Mouse (Mus musculus) limb, embryonic 13.5 days (tissue): ENCODE results near the gene Dysf. TPM values are rescaled to one million over a fixed set of nuclear protein-coding genes. Genes with fewer than 3 reads are reported as not detected.
"Not testable (repeated sequence)": the region's sequence is repeated elsewhere in the genome, so short reads cannot be mapped to it uniquely, and the experiment has no call there.

Experiments used
- ATAC-seq: fragments of 200-750 bp; cut with Nextera tagmentation; 2 replicates; pipeline ENCODE4 v1.8.0; 2017; ENCODE audit warnings: low read depth, moderate number of reproducible peaks, moderate TSS enrichment; ENCODE audit not compliant: low FRiP score
- H3K27ac ChIP-seq: fragments of 300-500 bp; sonication (generic); 2 replicates; pipeline ENCODE4 v1.5.1; 2015; ENCODE audit warnings: inconsistent platforms, mild to moderate bottlenecking, moderate library complexity
- H3K27me3 ChIP-seq: fragments of 300-500 bp; sonication (generic); 2 replicates; pipeline ENCODE4 v1.6.1; 2015; ENCODE audit warnings: mild to moderate bottlenecking, inconsistent platforms
- H3K36me3 ChIP-seq: fragments of 300-500 bp; sonication (generic); 2 replicates; pipeline ENCODE4 v1.6.1; 2015; ENCODE audit warnings: inconsistent platforms, mild to moderate bottlenecking, moderate library complexity
- H3K4me1 ChIP-seq: fragments of 300-500 bp; sonication (generic); 2 replicates; pipeline ENCODE4 v1.6.1; 2015; ENCODE audit warnings: inconsistent platforms
- H3K4me2 ChIP-seq: fragments of 300-500 bp; sonication (generic); replicated peaks from 2 replicates; pipeline ENCODE4 v1.6.1; 2015; ENCODE audit warnings: inconsistent platforms, mild to moderate bottlenecking, moderate library complexity
- H3K4me3 ChIP-seq: fragments of 300-500 bp; sonication (generic); 2 replicates; pipeline ENCODE4 v1.5.1; 2015; ENCODE audit warnings: moderate library complexity, mild to moderate bottlenecking, inconsistent platforms
- H3K9ac ChIP-seq: fragments of 300-500 bp; sonication (generic); 2 replicates; pipeline ENCODE4 v1.6.1; 2015; ENCODE audit warnings: mild to moderate bottlenecking, inconsistent platforms
- H3K9me3 ChIP-seq: fragments of 300-500 bp; sonication (generic); 2 replicates; pipeline ENCODE4 v1.6.1; 2016; ENCODE audit warnings: inconsistent platforms
- WGBS: fragments of 180-500 bp; shearing (Covaris S2); methylation state at CpG from one replicate; pipeline ENCODE4 v1.1.7; 2015; 5-methylcytosine and 5-hydroxymethylcytosine counted together
- polyA plus RNA-seq: library from polyadenylated mRNA; unstranded; fragments of >200 nt; fragmentation: Nextera tagmentation; extraction: Ambion mirVana; gene quantifications from 2 replicates; pipeline ENCODE4 v1.2.1, GENCODE M21; 2015

The Dysf gene
- polyA plus RNA-seq, 1 experiment from 2014 or later: 10.2 TPM

DNA sequence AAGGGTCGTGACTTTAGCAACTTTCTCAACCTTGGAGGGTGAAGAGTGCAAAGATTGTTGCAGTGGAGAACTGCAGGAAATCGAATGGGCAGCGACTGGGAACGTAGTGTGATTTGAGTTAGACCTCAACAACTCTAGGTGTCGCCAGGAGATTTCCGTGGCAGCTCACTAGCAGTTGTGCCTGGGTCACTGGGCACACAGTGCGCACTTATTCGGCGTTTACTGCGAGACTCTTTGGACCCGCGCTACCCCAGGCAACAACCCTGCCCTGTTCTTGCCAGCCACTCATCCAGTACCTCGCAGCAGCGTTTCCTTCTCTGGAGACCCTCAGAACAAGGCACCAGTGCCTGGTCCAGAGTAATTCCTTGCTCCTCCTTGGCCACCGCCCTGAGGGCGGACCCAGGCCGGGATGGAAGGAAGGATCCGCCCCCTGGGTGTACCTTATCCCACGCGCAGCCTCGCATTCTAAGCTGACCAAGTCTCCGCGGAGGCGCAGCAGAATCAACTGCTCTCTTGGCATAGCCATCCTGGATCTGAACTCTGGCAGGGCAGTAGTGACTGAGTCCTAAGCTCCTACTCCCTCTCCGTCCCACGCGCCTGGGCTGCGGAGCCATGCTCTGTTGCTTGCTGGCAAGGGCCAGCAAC, 10.6 kb downstream of the Dysf start:
- H3K27ac ChIP-seq: no peak overlapping the region
- H3K27me3 ChIP-seq: peaks cover 27% of the 10 kb centered on the region
- ATAC-seq: peak; percentile 51; the same call in 1 of the 2 replicates
- H3K4me3 ChIP-seq: peak overlapping the region; percentile 46
- H3K4me1 ChIP-seq: peaks cover 7% of the 10 kb centered on the region
- peak overlapping the region; percentile 80 for H3K4me2 ChIP-seq
- H3K36me3 ChIP-seq: no peaks in the 10 kb centered on the region
- WGBS: 4% methylated on average over 28 of the region's 28 CpGs
- peak overlapping the region; percentile 62 for H3K9ac ChIP-seq
- H3K9me3 ChIP-seq: no peaks in the 10 kb centered on the region

GRCm38 (mm10) chr6:84020002-84020401, 11.6 kb downstream of the Dysf start:
- Histone ChIP-seq H3K9me3 (no peaks in the 10 kb centered on the region), H3K9ac (no peak overlapping the region), H3K4me2 (peak overlapping the region; percentile 80), H3K27me3 (peaks cover 27% of the 10 kb centered on the region), H3K4me1 (peaks cover 7% of the 10 kb centered on the region), H3K36me3 (no peaks in the 10 kb centered on the region), H3K4me3 (peak overlapping the region; percentile 46; the same call in 1 of the 2 replicates), H3K27ac (no peak overlapping the region)
- no peak for ATAC-seq
- 76% methylated on average over 4 of the region's 4 CpGs for WGBS

DNA sequence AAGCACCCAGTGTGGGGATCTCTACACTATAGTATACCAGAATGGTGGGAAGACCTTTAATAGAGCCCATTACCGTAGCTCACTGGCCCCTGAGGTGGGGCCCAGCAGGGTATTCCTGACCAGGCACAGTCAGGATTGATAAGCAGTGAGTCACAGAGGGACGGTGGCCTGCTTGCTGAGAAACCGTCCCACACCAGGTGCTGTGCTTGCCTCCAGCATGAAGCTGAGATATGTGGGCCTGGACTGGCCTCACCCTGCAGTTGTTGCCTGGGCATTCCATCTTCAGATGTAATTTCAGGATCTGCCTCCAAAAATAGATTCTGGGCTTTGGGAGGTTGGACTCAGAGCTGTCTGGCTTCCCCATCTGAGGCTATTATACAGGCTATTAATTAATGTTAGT, 13.6 kb downstream of the Dysf start:
- no peak overlapping the region for H3K9ac ChIP-seq
- ATAC-seq: peak; percentile 66
- no peak overlapping the region for H3K4me3 ChIP-seq
- no peak overlapping the region for H3K27ac ChIP-seq
- peaks cover 7% of the 10 kb centered on the region for H3K4me1 ChIP-seq
- 72% methylated on average over 3 of the region's 3 CpGs for WGBS
- peaks cover 27% of the 10 kb centered on the region for H3K27me3 ChIP-seq
- no peak overlapping the region for H3K4me2 ChIP-seq
- no peaks in the 10 kb centered on the region for H3K9me3 ChIP-seq
- no peaks in the 10 kb centered on the region for H3K36me3 ChIP-seq

DNA sequence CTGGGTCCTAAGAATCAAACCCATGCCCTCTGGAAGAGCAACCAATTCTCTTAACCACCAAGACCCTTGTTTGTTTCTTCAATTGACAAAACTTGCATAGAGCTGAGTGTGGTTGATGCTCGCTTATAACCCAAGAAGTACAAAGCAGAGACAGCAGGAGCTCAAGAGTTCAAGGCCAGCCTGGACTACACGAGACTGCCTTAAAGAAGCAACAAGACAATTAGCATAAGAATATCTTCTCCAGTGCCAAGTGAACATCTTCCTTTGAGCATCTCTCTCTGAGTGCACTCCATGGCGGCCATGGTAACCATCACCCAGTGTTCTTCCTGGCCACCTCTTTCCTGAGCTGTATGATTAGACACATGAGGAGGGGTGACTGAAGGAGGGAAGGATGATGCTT, 17.2 kb downstream of the Dysf start:
- H3K9ac ChIP-seq: no peak overlapping the region
- H3K27me3 ChIP-seq: peaks cover 5% of the 10 kb centered on the region; the same call in 1 of the 2 replicates
- no peak overlapping the region for H3K4me2 ChIP-seq
- no peaks in the 10 kb centered on the region for H3K36me3 ChIP-seq
- H3K27ac ChIP-seq: no peak overlapping the region
- H3K9me3 ChIP-seq: no peaks in the 10 kb centered on the region
- WGBS: 77% methylated on average over 3 of the region's 3 CpGs
- ATAC-seq: no peak
- no peak overlapping the region for H3K4me3 ChIP-seq
- H3K4me1 ChIP-seq: no peaks in the 10 kb centered on the region

DNA sequence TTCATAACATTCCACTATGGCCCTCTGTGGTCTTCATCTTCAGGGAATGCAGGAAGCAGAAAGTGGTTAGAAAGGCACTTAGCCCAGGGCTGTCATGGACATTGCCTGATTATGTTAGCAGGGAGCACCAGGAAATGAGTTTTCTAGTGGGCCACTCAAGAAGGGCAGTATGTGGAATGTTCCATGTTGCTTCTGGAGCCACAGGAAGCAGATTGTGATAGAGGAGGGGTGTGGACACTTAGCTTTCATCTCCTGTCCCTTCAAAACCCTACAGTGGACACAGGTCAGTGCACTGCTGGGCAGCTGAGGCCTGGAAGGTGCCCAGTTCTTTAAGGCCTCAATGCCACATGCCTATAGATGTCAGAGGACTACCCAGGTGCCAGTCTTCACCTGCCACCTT, 20.4 kb downstream of the Dysf start:
- Histone ChIP-seq H3K4me3 (no peak overlapping the region), H3K9me3 (no peaks in the 10 kb centered on the region), H3K9ac (no peak overlapping the region), H3K36me3 (no peaks in the 10 kb centered on the region), H3K4me2 (no peak overlapping the region), H3K27ac (no peak overlapping the region), H3K27me3 (no peaks in the 10 kb centered on the region), H3K4me1 (no peaks in the 10 kb centered on the region)
- no peak for ATAC-seq

DNA sequence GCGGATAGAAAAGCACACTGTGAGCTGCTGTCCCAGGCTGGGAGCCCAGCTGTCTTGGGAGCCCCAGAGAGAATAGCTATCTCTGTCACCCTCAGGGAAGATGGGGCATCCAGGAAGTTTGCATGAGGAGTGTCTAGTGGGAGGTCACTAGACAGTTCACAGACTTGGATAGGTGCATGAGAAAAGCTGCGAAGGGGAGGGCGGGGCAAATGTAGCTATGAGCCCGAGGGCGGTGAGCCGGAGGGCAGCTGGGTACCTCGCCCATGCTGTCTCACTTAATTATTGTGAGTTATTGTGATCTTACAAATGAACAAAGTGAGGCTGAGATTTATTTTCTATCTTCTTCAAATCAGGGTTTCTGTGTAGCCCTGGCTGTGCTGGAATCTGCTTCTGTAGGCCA, 21.4 kb downstream of the Dysf start:
- Histone ChIP-seq H3K36me3 (no peaks in the 10 kb centered on the region), H3K9me3 (no peaks in the 10 kb centered on the region), H3K27me3 (no peaks in the 10 kb centered on the region), H3K4me2 (no peak overlapping the region), H3K27ac (no peak overlapping the region), H3K9ac (no peak overlapping the region), H3K4me1 (no peaks in the 10 kb centered on the region), H3K4me3 (no peak overlapping the region)
- no peak for ATAC-seq
- 91% methylated on average over 7 of the region's 7 CpGs for WGBS

DNA sequence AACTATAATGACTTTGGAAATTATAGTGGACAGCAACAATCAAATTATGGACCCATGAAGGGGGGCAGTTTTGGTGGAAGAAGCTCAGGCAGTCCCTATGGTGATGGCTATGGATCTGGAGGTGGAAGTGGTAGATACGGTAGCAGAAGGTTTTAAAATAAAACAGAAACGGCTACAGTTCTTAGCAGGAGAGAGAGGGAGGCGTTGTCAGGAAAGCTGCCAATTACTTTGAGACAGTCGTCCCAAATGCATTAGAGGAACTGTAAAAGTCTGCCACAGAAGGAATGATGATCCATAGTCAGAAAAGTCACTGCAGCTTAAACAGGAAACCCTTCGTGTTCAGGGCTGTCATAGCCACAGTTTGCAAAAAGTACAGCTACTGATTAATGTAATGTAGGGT, 24.1 kb downstream of the Dysf start:
- WGBS: 55% methylated on average over 5 of the region's 5 CpGs
- not testable (repeated sequence) for H3K4me1 ChIP-seq, H3K9me3 ChIP-seq, H3K9ac ChIP-seq, H3K27me3 ChIP-seq, ATAC-seq, H3K36me3 ChIP-seq, H3K4me2 ChIP-seq, H3K27ac ChIP-seq, H3K4me3 ChIP-seq

- WGBS: 63% methylated on average over 6 of the region's 6 CpGs
These were observed 35.0 kb downstream of the Dysf start for GRCm38 (mm10) chr6:84043251-84043940.

GRCm38 (mm10) chr6:84044679-84045078, 36.3 kb downstream of the Dysf start:
- ATAC-seq: no peak
- 79% methylated on average over 3 of the region's 3 CpGs for WGBS

More at GRCm38 (mm10) chr6:84043251-84043940, 35.0 kb downstream of the Dysf start:
- Histone ChIP-seq H3K4me2 (no peak overlapping the region), H3K4me1 (no peaks in the 10 kb centered on the region), H3K27ac (no peak overlapping the region), H3K27me3 (no peaks in the 10 kb centered on the region), H3K9me3 (no peaks in the 10 kb centered on the region), H3K4me3 (no peak overlapping the region), H3K9ac (no peak overlapping the region), H3K36me3 (no peaks in the 10 kb centered on the region)
- no peak for ATAC-seq

GRCm38 (mm10) chr6:84048856-84049255, 40.5 kb downstream of the Dysf start:
- no peaks in the 10 kb centered on the region; the same call in 1 of the 2 replicates for H3K4me1 ChIP-seq
- H3K9ac ChIP-seq: no peak overlapping the region
- no peaks in the 10 kb centered on the region for H3K9me3 ChIP-seq
- H3K4me2 ChIP-seq: no peak overlapping the region
- no peaks in the 10 kb centered on the region for H3K36me3 ChIP-seq
- H3K27me3 ChIP-seq: no peaks in the 10 kb centered on the region
- H3K4me3 ChIP-seq: no peak overlapping the region
- 65% methylated on average over 2 of the region's 2 CpGs for WGBS
- H3K27ac ChIP-seq: no peak overlapping the region
- ATAC-seq: no peak

More at GRCm38 (mm10) chr6:84044679-84045078, 36.3 kb downstream of the Dysf start:
- Histone ChIP-seq H3K9me3 (no peaks in the 10 kb centered on the region), H3K4me2 (no peak overlapping the region), H3K9ac (no peak overlapping the region), H3K4me1 (no peaks in the 10 kb centered on the region), H3K36me3 (no peaks in the 10 kb centered on the region), H3K27ac (no peak overlapping the region), H3K27me3 (no peaks in the 10 kb centered on the region), H3K4me3 (no peak overlapping the region)

GRCm38 (mm10) chr6:84050238-84050637, 41.8 kb downstream of the Dysf start:
- H3K27me3 ChIP-seq: no peaks in the 10 kb centered on the region
- no peak overlapping the region for H3K27ac ChIP-seq
- no peak overlapping the region for H3K4me3 ChIP-seq
- WGBS: 89% methylated on average over 4 of the region's 4 CpGs
- no peak for ATAC-seq
- no peak overlapping the region for H3K4me2 ChIP-seq
- no peaks in the 10 kb centered on the region; the same call in 1 of the 2 replicates for H3K4me1 ChIP-seq
- no peak overlapping the region for H3K9ac ChIP-seq
- no peaks in the 10 kb centered on the region for H3K36me3 ChIP-seq
- H3K9me3 ChIP-seq: no peaks in the 10 kb centered on the region

- Histone ChIP-seq H3K27ac (no peak overlapping the region), H3K9me3 (no peaks in the 10 kb centered on the region), H3K27me3 (no peaks in the 10 kb centered on the region), H3K4me3 (no peak overlapping the region), H3K9ac (no peak overlapping the region), H3K4me2 (no peak overlapping the region), H3K4me1 (no peaks in the 10 kb centered on the region; the same call in 1 of the 2 replicates), H3K36me3 (no peaks in the 10 kb centered on the region)
- no peak for ATAC-seq
- WGBS: 51% methylated on average over 6 of the region's 6 CpGs
These were observed 42.6 kb downstream of the Dysf start for GRCm38 (mm10) chr6:84051032-84051431.
